Mouse (Mus musculus) midbrain, embryonic 11.5 days (tissue): ENCODE results near the gene Olfr273. TPM values are rescaled to one million over a fixed set of nuclear protein-coding genes. Genes with fewer than 3 reads are reported as not detected.
"Not testable (repeated sequence)": the region's sequence is repeated elsewhere in the genome, so short reads cannot be mapped to it uniquely, and the experiment has no call there.

Experiments used
- ATAC-seq: fragments of 200-750 bp; cut with Nextera tagmentation; 2 replicates; pipeline ENCODE4 v1.8.0; 2017; ENCODE audit warnings: moderate TSS enrichment, moderate library complexity; ENCODE audit not compliant: low FRiP score
- DNase-seq: peaks from one replicate; pipeline ENCODE4 v3.0.0; 2015; ENCODE audit warnings: low spot score; ENCODE audit errors: missing footprints
- H3K27ac ChIP-seq: fragments of 300-500 bp; sonication (generic); 2 replicates; pipeline ENCODE4 v1.5.1; 2014; ENCODE audit warnings: low read depth, low read length
- H3K27me3 ChIP-seq: fragments of 300-500 bp; sonication (generic); 2 replicates; pipeline ENCODE4 v1.6.1; 2014; ENCODE audit warnings: mild to moderate bottlenecking, low read length, moderate library complexity, mixed read lengths; ENCODE audit not compliant: control insufficient read depth, insufficient read depth
- H3K36me3 ChIP-seq: fragments of 300-500 bp; sonication (generic); 2 replicates; pipeline ENCODE4 v1.6.1; 2014; ENCODE audit warnings: mild to moderate bottlenecking, low read length, moderate library complexity, mixed read lengths; ENCODE audit not compliant: control insufficient read depth, insufficient read depth
- H3K4me1 ChIP-seq: fragments of 300-500 bp; sonication (generic); 2 replicates; pipeline ENCODE4 v1.6.1; 2014; ENCODE audit warnings: low read length; ENCODE audit not compliant: control insufficient read depth, insufficient read depth
- H3K4me2 ChIP-seq: fragments of 300-500 bp; sonication (generic); 2 replicates; pipeline ENCODE4 v1.6.1; 2014; ENCODE audit warnings: mild to moderate bottlenecking, moderate library complexity
- H3K4me3 ChIP-seq: fragments of 300-500 bp; sonication (generic); 2 replicates; pipeline ENCODE4 v1.5.1; 2014; ENCODE audit warnings: low read depth, low read length
- H3K9ac ChIP-seq: fragments of 300-500 bp; sonication (generic); 2 replicates; pipeline ENCODE4 v1.6.1; 2014; ENCODE audit warnings: low read length
- H3K9me3 ChIP-seq: fragments of 300-500 bp; sonication (generic); 2 replicates; pipeline ENCODE4 v1.6.1; 2016; ENCODE audit warnings: low read length; ENCODE audit not compliant: control insufficient read depth
- WGBS: fragments of 180-500 bp; shearing (Covaris S2); extraction: QIAGEN DNeasy Blood & Tissue Kit; methylation state at CpG from one replicate; pipeline ENCODE4 v1.1.7; 2014; 5-methylcytosine and 5-hydroxymethylcytosine counted together
- polyA plus RNA-seq: library from polyadenylated mRNA; unstranded; fragments of >200 nt; fragmentation: Nextera tagmentation; extraction: Ambion mirVana; gene quantifications from 2 replicates; pipeline ENCODE4 v1.2.1, GENCODE M21; 2014

Olfr273 gene
- polyA plus RNA-seq: not detected in 2 replicates

GRCm38 (mm10) chr4:52859136-52859535, at the start of gene Olfr273:
Gene Olfr273 (minus strand): TSS chr4:52859236.
- WGBS: 90% methylated on average over 1 of the region's 1 CpGs
- no peak for DNase-seq
- no peak within 1 kb of the TSS for H3K4me3 ChIP-seq

GRCm38 (mm10) chr4:52864156-52864555, 5.1 kb upstream of the Olfr273 start:
- WGBS: 89% methylated on average over 9 of the region's 9 CpGs
- H3K27me3 ChIP-seq: no peaks in the 10 kb centered on the region
- H3K36me3 ChIP-seq: no peaks in the 10 kb centered on the region
- ATAC-seq: no peak
- no peak overlapping the region for H3K4me3 ChIP-seq
- H3K27ac ChIP-seq: no peak overlapping the region
- H3K4me1 ChIP-seq: no peaks in the 10 kb centered on the region
- DNase-seq: no peak
- no peak overlapping the region for H3K4me2 ChIP-seq
- no peaks in the 10 kb centered on the region for H3K9me3 ChIP-seq
- H3K9ac ChIP-seq: no peak overlapping the region

More at GRCm38 (mm10) chr4:52859136-52859535, at the start of gene Olfr273:
- Histone ChIP-seq H3K4me1 (no peaks in the 10 kb centered on the region), H3K9me3 (no peaks in the 10 kb centered on the region), H3K4me2 (no peak within 1 kb of the TSS), H3K9ac (no peak within 1 kb of the TSS), H3K27ac (no peak within 1 kb of the TSS), H3K27me3 (no peaks in the 10 kb centered on the region), H3K36me3 (no peaks in the 10 kb centered on the region)
- ATAC-seq: no peak

- Histone ChIP-seq H3K4me1 (no peaks in the 10 kb centered on the region), H3K9me3 (no peaks in the 10 kb centered on the region), H3K27ac (no peak overlapping the region), H3K36me3 (no peaks in the 10 kb centered on the region), H3K27me3 (no peaks in the 10 kb centered on the region), H3K4me2 (no peak overlapping the region), H3K4me3 (no peak overlapping the region), H3K9ac (no peak overlapping the region)
- 88% methylated on average over 5 of the region's 5 CpGs for WGBS
- no peak for ATAC-seq
- DNase-seq: no peak
Observed at GRCm38 (mm10) chr4:52849672-52850071, 9.4 kb downstream of the Olfr273 start.

- Histone ChIP-seq H3K4me2 (no peak overlapping the region), H3K27me3 (no peaks in the 10 kb centered on the region), H3K4me3 (no peak overlapping the region), H3K4me1 (no peaks in the 10 kb centered on the region), H3K27ac (no peak overlapping the region), H3K36me3 (no peaks in the 10 kb centered on the region), H3K9ac (no peak overlapping the region), H3K9me3 (no peaks in the 10 kb centered on the region)
- WGBS: 79% methylated on average over 4 of the region's 4 CpGs
- DNase-seq (no peak), ATAC-seq (no peak)
Observed at GRCm38 (mm10) chr4:52849039-52849635, 9.9 kb downstream of the Olfr273 start.

GRCm38 (mm10) chr4:52845411-52845810, 13.6 kb downstream of the Olfr273 start:
- H3K36me3 ChIP-seq, H3K4me1 ChIP-seq, H3K9me3 ChIP-seq, H3K9ac ChIP-seq, H3K27ac ChIP-seq, H3K4me3 ChIP-seq, DNase-seq, H3K27me3 ChIP-seq, ATAC-seq, H3K4me2 ChIP-seq: not testable (repeated sequence)
- WGBS: 47% methylated on average over 1 of the region's 1 CpGs

GRCm38 (mm10) chr4:52821375-52821774, 37.7 kb downstream of the Olfr273 start:
- H3K9me3 ChIP-seq: no peaks in the 10 kb centered on the region
- H3K4me3 ChIP-seq: no peak overlapping the region
- H3K4me2 ChIP-seq: no peak overlapping the region
- H3K4me1 ChIP-seq: no peaks in the 10 kb centered on the region
- no peak overlapping the region for H3K27ac ChIP-seq
- no peaks in the 10 kb centered on the region for H3K27me3 ChIP-seq
- no peak for DNase-seq
- no peak overlapping the region for H3K9ac ChIP-seq
- WGBS: 98% methylated on average over 11 of the region's 11 CpGs
- no peak for ATAC-seq
- no peaks in the 10 kb centered on the region for H3K36me3 ChIP-seq

GRCm38 (mm10) chr4:52814304-52814703, 44.7 kb downstream of the Olfr273 start, which contains the start of gene Olfr275:
Gene Olfr275 (plus strand): TSS chr4:52814604.
- Histone ChIP-seq H3K4me1 (no peaks in the 10 kb centered on the region), H3K9me3 (no peaks in the 10 kb centered on the region), H3K4me2 (no peak within 1 kb of the TSS), H3K36me3 (no peaks in the 10 kb centered on the region), H3K27ac (no peak within 1 kb of the TSS), H3K4me3 (no peak within 1 kb of the TSS), H3K9ac (no peak within 1 kb of the TSS), H3K27me3 (no peaks in the 10 kb centered on the region)
- WGBS: 92% methylated on average over 2 of the region's 2 CpGs
- ATAC-seq (no peak), DNase-seq (no peak)

- no peak overlapping the region for H3K4me3 ChIP-seq
- H3K27ac ChIP-seq: no peak overlapping the region
- H3K27me3 ChIP-seq: no peaks in the 10 kb centered on the region
- ATAC-seq (no peak), DNase-seq (no peak)
- no peaks in the 10 kb centered on the region for H3K9me3 ChIP-seq
- H3K9ac ChIP-seq: no peak overlapping the region
- H3K4me2 ChIP-seq: no peak overlapping the region
- no peaks in the 10 kb centered on the region for H3K36me3 ChIP-seq
- WGBS: 61% methylated on average over 2 of the region's 2 CpGs
- H3K4me1 ChIP-seq: no peaks in the 10 kb centered on the region
Observed at GRCm38 (mm10) chr4:52811871-52812270, 47.2 kb downstream of the Olfr273 start.
